Mouse (Mus musculus) neural tube, embryonic 14.5 days (tissue): ENCODE results near the gene Ttc13. TPM values are rescaled to one million over a fixed set of nuclear protein-coding genes. Genes with fewer than 3 reads are reported as not detected.

Experiments used
- ATAC-seq: fragments of 200-750 bp; cut with Nextera tagmentation; 2 replicates; pipeline ENCODE4 v1.8.0; 2017; ENCODE audit warnings: low read depth, mild to moderate bottlenecking, moderate TSS enrichment, moderate library complexity
- H3K27ac ChIP-seq: fragments of 300-500 bp; sonication (generic); 2 replicates; pipeline ENCODE4 v1.5.1; 2014; ENCODE audit warnings: low read depth, mild to moderate bottlenecking, control low read depth, low read length, moderate library complexity, mixed read lengths
- H3K27me3 ChIP-seq: fragments of 300-500 bp; sonication (generic); 2 replicates; pipeline ENCODE4 v1.6.1; 2014; ENCODE audit warnings: low read length; ENCODE audit not compliant: control insufficient read depth, insufficient read depth
- H3K36me3 ChIP-seq: fragments of 300-500 bp; sonication (generic); 2 replicates; pipeline ENCODE4 v1.6.1; 2014; ENCODE audit warnings: low read length, mixed read lengths; ENCODE audit not compliant: control insufficient read depth, insufficient read depth
- H3K4me1 ChIP-seq: fragments of 300-500 bp; sonication (generic); 2 replicates; pipeline ENCODE4 v1.6.1; 2014; ENCODE audit warnings: low read length; ENCODE audit not compliant: control insufficient read depth, insufficient read depth
- H3K4me2 ChIP-seq: fragments of 300-500 bp; sonication (generic); 2 replicates; pipeline ENCODE4 v1.6.1; 2014; ENCODE audit warnings: mild to moderate bottlenecking, low read depth, low read length, control low read depth
- H3K4me3 ChIP-seq: fragments of 300-500 bp; sonication (generic); 2 replicates; pipeline ENCODE4 v1.5.1; 2014; ENCODE audit warnings: low read depth, low read length, control low read depth, mixed read lengths
- H3K9ac ChIP-seq: fragments of 300-500 bp; sonication (generic); replicated peaks from 2 replicates; pipeline ENCODE4 v1.6.1; 2014; ENCODE audit warnings: low read depth, mild to moderate bottlenecking, control low read depth, low read length, mixed read lengths
- H3K9me3 ChIP-seq: fragments of 300-500 bp; sonication (generic); 2 replicates; pipeline ENCODE4 v1.6.1; 2016; ENCODE audit warnings: low read length; ENCODE audit not compliant: control insufficient read depth
- WGBS: fragments of 180-500 bp; shearing (Covaris S2); extraction: QIAGEN DNeasy Blood & Tissue Kit; methylation state at CpG from one replicate; pipeline ENCODE4 v1.1.7; 2014; 5-methylcytosine and 5-hydroxymethylcytosine counted together
- polyA plus RNA-seq: library from polyadenylated mRNA; unstranded; fragments of >200 nt; fragmentation: Nextera tagmentation; extraction: Ambion mirVana; gene quantifications from 2 replicates; pipeline ENCODE4 v1.2.1, GENCODE M21; 2014

Ttc13 gene
- polyA plus RNA-seq, 1 experiment from 2014 or later, result 70.9 TPM

- Histone ChIP-seq H3K4me3 (no peak overlapping the region), H3K9me3 (no peaks in the 10 kb centered on the region), H3K4me2 (no peak overlapping the region), H3K9ac (no peak overlapping the region), H3K36me3 (peaks cover 18% of the 10 kb centered on the region), H3K4me1 (no peaks in the 10 kb centered on the region), H3K27me3 (no peaks in the 10 kb centered on the region), H3K27ac (no peak overlapping the region)
- no peak for ATAC-seq
- 96% methylated on average over 4 of the region's 4 CpGs for WGBS
Measured at GRCm38 (mm10) chr8:124691706-124692105, 30.1 kb downstream of the Ttc13 start.

- Histone ChIP-seq H3K9me3 (no peaks in the 10 kb centered on the region), H3K27me3 (no peaks in the 10 kb centered on the region), H3K27ac (no peak overlapping the region), H3K36me3 (peaks cover 14% of the 10 kb centered on the region), H3K4me1 (no peaks in the 10 kb centered on the region), H3K4me3 (no peak overlapping the region), H3K9ac (no peak overlapping the region), H3K4me2 (no peak overlapping the region)
- no peak for ATAC-seq
- WGBS, result 92% methylated on average over 13 of the region's 13 CpGs
Measured at GRCm38 (mm10) chr8:124688899-124689298, 32.9 kb downstream of the Ttc13 start.

- no peak for ATAC-seq
- Histone ChIP-seq H3K27me3 (no peaks in the 10 kb centered on the region), H3K4me3 (no peak overlapping the region), H3K9me3 (no peaks in the 10 kb centered on the region), H3K27ac (no peak overlapping the region), H3K36me3 (peaks cover 38% of the 10 kb centered on the region), H3K4me1 (no peaks in the 10 kb centered on the region), H3K4me2 (no peak overlapping the region), H3K9ac (no peak overlapping the region)
- WGBS, result 83% methylated on average over 10 of the region's 10 CpGs
Measured at GRCm38 (mm10) chr8:124682218-124682617, 39.6 kb downstream of the Ttc13 start.

- Histone ChIP-seq H3K36me3 (peaks cover 40% of the 10 kb centered on the region), H3K4me1 (no peaks in the 10 kb centered on the region), H3K27me3 (no peaks in the 10 kb centered on the region), H3K27ac (no peak overlapping the region), H3K9me3 (no peaks in the 10 kb centered on the region), H3K9ac (no peak overlapping the region), H3K4me2 (no peak overlapping the region), H3K4me3 (no peak overlapping the region)
- WGBS, result 88% methylated on average over 10 of the region's 10 CpGs
- ATAC-seq, result no peak
Measured at GRCm38 (mm10) chr8:124681792-124682157, 40.0 kb downstream of the Ttc13 start.

- peaks cover 45% of the 10 kb centered on the region for H3K36me3 ChIP-seq
- no peak for ATAC-seq
- no peaks in the 10 kb centered on the region for H3K4me1 ChIP-seq
- no peaks in the 10 kb centered on the region for H3K9me3 ChIP-seq
- H3K4me3 ChIP-seq, result no peak overlapping the region
- WGBS, result 87% methylated on average over 10 of the region's 10 CpGs
- H3K27ac ChIP-seq, result no peak overlapping the region
- no peak overlapping the region for H3K4me2 ChIP-seq
- H3K27me3 ChIP-seq, result no peaks in the 10 kb centered on the region
- no peak overlapping the region for H3K9ac ChIP-seq
Measured at GRCm38 (mm10) chr8:124681077-124681791, 40.5 kb downstream of the Ttc13 start.

- H3K27ac ChIP-seq, result no peak overlapping the region
- no peaks in the 10 kb centered on the region for H3K4me1 ChIP-seq
- no peak for ATAC-seq
- H3K4me3 ChIP-seq, result no peak overlapping the region
- no peaks in the 10 kb centered on the region for H3K27me3 ChIP-seq
- 95% methylated on average over 13 of the region's 13 CpGs for WGBS
- no peaks in the 10 kb centered on the region for H3K9me3 ChIP-seq
- H3K4me2 ChIP-seq, result no peak overlapping the region
- H3K9ac ChIP-seq, result no peak overlapping the region
- H3K36me3 ChIP-seq, result peaks cover 44% of the 10 kb centered on the region
Measured at GRCm38 (mm10) chr8:124678246-124678645, 43.5 kb downstream of the Ttc13 start.

- H3K4me1 ChIP-seq, result no peaks in the 10 kb centered on the region
- no peaks in the 10 kb centered on the region for H3K27me3 ChIP-seq
- H3K27ac ChIP-seq, result no peak overlapping the region
- no peaks in the 10 kb centered on the region for H3K9me3 ChIP-seq
- H3K4me3 ChIP-seq, result no peak overlapping the region
- 0 out of 2 replicates have a peak overlapping the region, but pooled peaks have one; percentile 5 for H3K9ac ChIP-seq
- no peak overlapping the region for H3K4me2 ChIP-seq
- 50% methylated on average over 12 of the region's 12 CpGs for WGBS
- ATAC-seq, result peak; percentile 90
- peaks cover 46% of the 10 kb centered on the region for H3K36me3 ChIP-seq
Measured at GRCm38 (mm10) chr8:124677486-124677885, 44.3 kb downstream of the Ttc13 start.

- H3K9me3 ChIP-seq, result no peaks in the 10 kb centered on the region
Measured at GRCm38 (mm10) chr8:124677078-124677477, 44.7 kb downstream of the Ttc13 start.

GRCm38 (mm10) chr8:124676661-124677060 lies 45.1 kb downstream of the Ttc13 start:
- Histone ChIP-seq H3K4me1 (no peaks in the 10 kb centered on the region), H3K36me3 (peaks cover 45% of the 10 kb centered on the region), H3K27me3 (no peaks in the 10 kb centered on the region), H3K4me2 (no peak overlapping the region), H3K9ac (0 out of 2 replicates have a peak overlapping the region, but pooled peaks have one; percentile 5), H3K9me3 (no peaks in the 10 kb centered on the region), H3K4me3 (no peak overlapping the region), H3K27ac (no peak overlapping the region)
- no peak for ATAC-seq
- WGBS, result 91% methylated on average over 4 of the region's 4 CpGs

More at GRCm38 (mm10) chr8:124677078-124677477, 44.7 kb downstream of the Ttc13 start:
- 0 out of 2 replicates have a peak overlapping the region, but pooled peaks have one; percentile 5 for H3K9ac ChIP-seq
- H3K4me1 ChIP-seq, result no peaks in the 10 kb centered on the region
- WGBS, result 84% methylated on average over 7 of the region's 7 CpGs
- no peak overlapping the region for H3K4me3 ChIP-seq
- no peak for ATAC-seq
- no peak overlapping the region for H3K27ac ChIP-seq
- peaks cover 48% of the 10 kb centered on the region for H3K36me3 ChIP-seq
- no peaks in the 10 kb centered on the region for H3K27me3 ChIP-seq
- H3K4me2 ChIP-seq, result no peak overlapping the region
